Mouse (Mus musculus): Measurements from ENCODE around the gene 1700013F07Rik.
"Not testable (repeated sequence)": the region's sequence is repeated elsewhere in the genome, so short reads cannot be mapped to it uniquely, and the experiment has no call there.

1700013F07Rik gene

GRCm38 (mm10) chr3:108542299-108542698 is 8.3 kb downstream of the 1700013F07Rik start:
- no peak for DNase-seq (ENCODE audit: extremely low spot score)

DNA sequence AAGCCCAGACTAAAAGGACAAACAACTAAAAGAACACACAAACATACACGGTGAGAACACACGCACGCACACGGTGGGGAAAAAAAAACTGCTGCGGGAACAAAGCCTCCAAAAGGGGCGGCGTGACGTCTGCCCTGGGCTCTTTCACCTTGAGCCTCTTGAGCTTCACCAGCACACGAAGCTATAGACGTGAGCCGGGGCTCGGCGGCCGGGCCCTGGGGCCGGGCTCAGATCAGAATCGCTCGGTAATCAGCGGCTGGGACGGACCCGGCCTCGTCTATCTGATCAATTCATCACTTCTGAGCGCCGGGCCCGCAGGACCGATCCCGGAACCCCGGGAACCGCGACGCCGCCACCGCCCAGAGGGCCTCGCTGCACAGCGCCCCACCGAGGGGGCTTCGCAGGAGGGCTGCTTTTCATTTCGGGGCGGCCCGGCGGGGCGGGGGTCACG is 20.2 kb downstream of the 1700013F07Rik start:
- no peak for DNase-seq (ENCODE audit: extremely low spot score)

- DNase-seq (ENCODE audit: extremely low spot score), result peak; percentile 92
Measured at GRCm38 (mm10) chr3:108554587-108555312, 20.8 kb downstream of the 1700013F07Rik start.

GRCm38 (mm10) chr3:108557888-108558287 is 23.9 kb downstream of the 1700013F07Rik start:
- no peak for DNase-seq (ENCODE audit: extremely low spot score)

DNA sequence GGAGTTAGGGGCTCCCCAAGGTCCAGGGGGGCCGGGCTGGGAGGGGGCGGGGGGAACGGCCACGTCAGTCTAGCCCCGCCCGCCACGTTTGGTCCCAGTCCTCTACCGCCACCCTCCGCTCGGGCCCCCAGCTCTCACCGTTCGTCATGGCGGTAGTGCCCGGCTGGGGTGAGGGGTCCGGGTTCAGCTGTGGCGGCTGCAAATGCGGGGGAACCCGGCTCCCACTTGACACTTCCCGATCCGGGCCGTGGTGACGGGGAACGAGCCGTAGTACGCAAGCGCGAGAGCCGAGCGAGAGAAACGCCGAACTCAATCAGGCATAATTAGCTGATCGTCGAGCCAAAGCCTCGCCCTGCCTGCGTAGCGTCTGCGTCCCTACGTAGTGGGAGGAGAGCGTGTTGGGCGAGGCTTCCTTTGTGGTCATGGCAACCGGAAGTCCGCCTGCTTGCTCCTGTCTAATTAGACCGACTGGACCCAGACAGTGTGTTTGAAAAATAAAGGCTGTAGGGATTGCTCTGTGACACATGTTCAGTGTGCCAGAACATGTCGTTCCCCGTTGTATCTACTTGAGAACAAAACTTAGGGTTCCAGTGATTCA is 28.3 kb downstream of the 1700013F07Rik start, which contains the start of gene Tmem167b:
Gene Tmem167b (minus strand): TSS at position 334 of the 598 bp plus-strand sequence.
- DNase-seq (ENCODE audit: extremely low spot score), result peak; percentile 96

DNA sequence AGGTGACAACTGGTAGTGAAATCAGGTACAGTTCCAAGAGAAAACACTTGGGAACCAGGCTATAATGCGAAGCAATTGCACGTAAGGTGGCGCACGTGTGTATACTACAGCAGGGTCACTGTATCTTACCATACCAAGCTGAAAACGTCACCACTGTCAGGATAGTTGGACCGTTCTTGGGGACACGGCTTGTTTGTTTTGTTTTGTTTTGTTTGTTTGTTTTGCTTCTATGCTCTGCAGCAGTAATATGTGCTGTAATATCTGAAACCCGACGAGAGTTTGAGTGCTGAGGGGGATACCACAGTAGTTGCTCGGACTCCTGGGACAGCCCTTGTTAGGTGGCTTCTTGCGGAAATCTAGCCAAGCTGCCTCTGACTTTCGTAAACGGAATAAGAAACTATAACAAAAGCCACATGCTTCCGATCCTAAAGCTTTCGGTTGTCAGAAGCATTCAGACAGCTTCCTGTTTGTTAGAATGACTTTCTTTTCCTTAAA is 28.9 kb downstream of the 1700013F07Rik start:
- no peak for DNase-seq (ENCODE audit: extremely low spot score)

DNA sequence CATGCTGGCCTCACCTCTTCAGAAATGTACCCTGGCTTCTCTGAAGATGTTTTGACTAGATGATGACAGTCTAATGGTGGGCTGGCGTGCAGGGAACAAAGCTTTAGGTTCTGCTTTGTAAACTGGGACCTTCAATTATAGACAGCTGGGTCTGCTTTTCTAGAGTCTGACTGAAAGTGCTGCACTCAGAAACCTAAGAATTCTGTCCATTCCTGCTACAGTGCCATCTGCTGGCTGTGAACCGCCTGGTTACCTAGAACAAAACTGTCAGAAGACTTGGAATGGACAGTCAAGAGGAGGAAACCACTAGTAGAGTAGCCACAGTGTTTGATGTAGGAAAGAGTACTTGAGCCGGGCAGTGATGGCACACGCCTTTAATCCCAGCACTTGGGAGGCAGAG is 29.4 kb downstream of the 1700013F07Rik start:
- peak; percentile 72 for DNase-seq (ENCODE audit: extremely low spot score)

DNA sequence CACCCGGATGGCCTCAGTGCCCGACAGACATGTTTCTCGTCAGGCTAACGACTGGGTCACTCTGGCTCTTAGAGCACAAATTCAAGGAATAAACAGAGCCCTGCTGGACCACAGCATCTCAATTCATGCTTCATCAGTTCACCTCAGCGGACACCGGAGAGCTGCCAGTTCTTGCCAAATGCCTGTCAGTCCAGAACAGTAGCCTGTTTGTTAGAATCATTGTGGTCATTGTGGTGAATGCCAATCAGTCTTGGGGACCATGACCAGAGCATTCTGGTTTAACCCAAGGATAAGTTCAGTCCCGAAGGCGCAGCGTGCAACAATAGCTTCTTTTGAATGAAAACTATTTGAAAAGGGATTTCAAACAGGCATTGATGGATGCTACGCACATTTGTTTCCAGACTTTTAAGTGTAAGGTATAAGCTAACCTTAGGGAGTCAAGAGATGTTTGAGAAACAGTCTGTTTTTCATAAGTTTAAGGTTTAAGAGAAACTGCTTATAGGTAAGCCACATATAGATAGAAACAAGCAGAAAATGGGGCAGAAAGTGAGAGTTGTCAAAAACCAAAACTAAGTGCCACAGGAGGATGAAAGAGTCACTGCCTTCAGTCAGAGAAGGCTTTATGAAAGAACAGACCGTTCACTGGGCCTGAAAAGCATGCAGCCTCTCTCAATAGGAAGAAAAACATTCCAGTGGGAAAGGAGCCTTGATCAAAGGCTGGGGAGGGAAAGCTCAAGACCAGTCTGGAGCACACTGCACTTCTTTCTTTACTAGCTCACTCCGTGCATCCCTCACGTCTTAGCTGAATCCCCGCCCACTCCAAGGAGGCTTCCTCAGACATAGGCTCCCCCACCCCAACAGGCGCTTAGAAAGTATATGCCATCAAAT is 34.3 kb downstream of the 1700013F07Rik start:
- DNase-seq (ENCODE audit: extremely low spot score), result peak; percentile 36

GRCm38 (mm10) chr3:108569636-108570035 is 35.7 kb downstream of the 1700013F07Rik start:
- not testable (repeated sequence) for DNase-seq (ENCODE audit: extremely low spot score)

DNA sequence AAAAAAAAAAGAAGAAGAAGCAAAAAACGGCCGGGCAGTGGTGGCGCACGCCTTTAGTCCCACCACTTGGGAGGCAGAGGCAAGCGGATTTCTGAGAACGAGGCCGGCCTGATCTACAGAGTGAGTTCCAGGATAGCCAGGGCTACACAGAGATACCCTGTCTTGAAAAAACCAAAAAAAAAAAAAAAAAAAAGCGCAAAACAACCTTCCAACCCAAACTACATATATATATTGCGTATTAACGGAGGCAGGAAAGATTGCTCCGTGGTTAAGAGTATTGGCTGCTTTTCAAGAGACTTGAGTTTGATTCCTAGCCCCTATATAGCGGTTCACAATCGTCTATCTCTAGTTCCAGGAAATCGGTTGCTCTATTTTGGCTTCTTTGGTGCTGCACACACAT is 36.9 kb downstream of the 1700013F07Rik start:
- DNase-seq (ENCODE audit: extremely low spot score), result no peak

- DNase-seq (ENCODE audit: extremely low spot score), result peak; percentile 96
Measured at GRCm38 (mm10) chr3:108571443-108572294, 37.7 kb downstream of the 1700013F07Rik start, which contains the start of gene Taf13. Taf13 (plus strand) TSS chr3:108571698.

- no peak for DNase-seq (ENCODE audit: extremely low spot score)
Measured at GRCm38 (mm10) chr3:108572309-108573010, 38.5 kb downstream of the 1700013F07Rik start.

DNA sequence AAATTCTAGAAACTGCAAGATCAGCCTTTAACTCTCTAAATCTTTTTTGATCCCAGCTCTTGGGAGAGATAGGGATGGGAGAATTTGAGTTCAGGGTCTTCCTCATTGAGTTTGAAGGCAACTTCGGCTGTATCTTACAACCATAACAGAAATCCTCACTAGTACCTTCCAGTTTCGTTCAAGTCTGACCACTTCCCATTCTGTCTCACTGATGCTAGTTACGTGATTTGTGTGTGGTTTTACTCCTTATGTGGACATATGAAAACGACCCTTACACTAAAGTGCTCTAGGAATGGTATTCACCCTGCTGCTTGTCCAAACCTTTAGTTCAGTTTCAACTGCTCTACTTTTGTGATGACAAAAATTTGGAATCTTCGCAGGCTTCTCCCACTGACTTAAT is 40.1 kb downstream of the 1700013F07Rik start:
- DNase-seq (ENCODE audit: extremely low spot score), result no peak

DNA sequence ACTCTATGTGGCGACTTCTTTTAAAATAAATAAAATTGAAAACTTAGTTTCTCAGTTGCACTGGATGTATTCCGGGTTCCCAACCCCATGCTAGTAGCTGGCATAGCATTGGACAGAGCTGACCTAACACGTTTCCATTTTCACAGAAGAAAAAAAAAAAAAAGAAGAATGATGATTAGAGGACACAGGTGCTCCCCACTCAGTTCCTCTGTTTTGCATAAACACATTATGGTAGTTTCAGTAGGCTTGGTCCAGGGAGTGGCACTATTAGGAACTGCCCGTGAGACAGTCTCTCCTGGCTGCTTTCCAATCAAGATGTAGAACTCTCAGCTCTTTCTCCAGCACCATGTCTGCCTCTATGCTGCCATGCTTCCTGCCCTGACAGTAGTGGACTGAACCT is 50.6 kb downstream of the 1700013F07Rik start:
- no peak for DNase-seq (ENCODE audit: extremely low spot score)

- no peak for DNase-seq (ENCODE audit: extremely low spot score)
Measured at GRCm38 (mm10) chr3:108588446-108588845, 54.5 kb downstream of the 1700013F07Rik start.

- peak; percentile 97 for DNase-seq (ENCODE audit: extremely low spot score)
Measured at GRCm38 (mm10) chr3:108590786-108591529, 57.0 kb downstream of the 1700013F07Rik start, which contains the start of gene Wdr47. Wdr47 (plus strand) TSS chr3:108591279.

GRCm38 (mm10) chr3:108591530-108592522 is 57.9 kb downstream of the 1700013F07Rik start:
- DNase-seq (ENCODE audit: extremely low spot score), result peak; percentile 42

All from embryo, embryonic 9.5 days (tissue).